Mouse (Mus musculus): ENCODE results near the gene Gm21854.
"Not testable (repeated sequence)": the region's sequence is repeated elsewhere in the genome, so short reads cannot be mapped to it uniquely, and the experiment has no call there.

Gm21854 gene

DNA sequence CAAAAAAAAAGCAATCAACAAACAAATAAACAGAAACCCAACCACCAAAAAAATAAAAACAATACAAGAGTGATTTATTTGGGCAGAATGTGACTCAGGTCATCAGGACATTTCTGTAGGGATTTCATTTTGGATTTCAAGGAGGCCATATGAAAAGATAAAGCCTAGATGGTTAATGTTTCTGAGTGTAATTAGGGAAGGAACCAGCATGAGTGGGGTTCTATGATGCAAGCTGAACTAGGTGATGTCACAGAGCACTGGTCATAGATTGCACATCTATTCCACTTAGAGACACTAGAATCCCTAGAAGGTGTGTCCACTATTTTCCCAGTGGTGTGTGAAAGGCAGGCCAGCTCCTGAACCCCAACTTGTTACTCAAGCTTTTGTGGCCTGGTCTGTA lies at the start of gene Gm21854:
TSS of gene Gm21854 (plus strand) at position 301 of the 400 bp plus-strand sequence.
- not testable (repeated sequence) for DNase-seq (ENCODE audit: low read depth, low spot score)

All from ZHBTc4 (cell line).